Mouse (Mus musculus): ENCODE data around the gene Gdpd1.
"Not testable (repeated sequence)": the region's sequence is repeated elsewhere in the genome, so short reads cannot be mapped to it uniquely, and the experiment has no call there.

Gdpd1 gene

DNA sequence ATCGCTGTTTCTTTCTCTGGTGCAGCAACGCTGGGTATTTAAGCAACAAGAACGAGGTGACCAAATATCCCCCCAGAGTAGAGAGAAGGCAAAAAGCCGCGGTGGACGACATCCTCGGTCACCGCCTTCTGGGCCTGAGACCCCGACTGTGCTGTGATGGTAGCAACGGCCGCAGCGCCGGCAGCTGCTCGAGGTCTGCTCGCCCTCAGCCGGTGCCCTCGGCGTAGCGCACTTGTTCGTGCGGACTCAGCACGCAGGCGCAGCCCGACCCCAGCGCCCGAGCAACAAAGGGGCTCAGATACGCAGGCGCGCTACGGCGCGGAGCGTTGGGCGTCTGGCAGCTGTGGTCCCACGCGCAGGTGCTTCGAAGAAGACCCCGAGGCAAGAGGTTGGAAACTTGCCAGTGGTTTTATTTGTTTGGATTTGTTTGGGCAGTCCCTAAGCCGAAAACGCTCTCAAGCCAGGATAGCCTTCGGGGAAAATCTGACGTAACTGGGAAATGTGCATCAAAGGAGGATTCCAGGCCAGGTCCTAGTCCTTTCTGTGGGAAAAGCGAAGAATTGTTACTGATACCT lies at the start of gene Gdpd1:
Gene Gdpd1, minus strand, starts transcription at position 197 of the 575 bp plus-strand sequence.
- in situ Hi-C loops (cut with MboI, MseI) = no loop called here

DNA sequence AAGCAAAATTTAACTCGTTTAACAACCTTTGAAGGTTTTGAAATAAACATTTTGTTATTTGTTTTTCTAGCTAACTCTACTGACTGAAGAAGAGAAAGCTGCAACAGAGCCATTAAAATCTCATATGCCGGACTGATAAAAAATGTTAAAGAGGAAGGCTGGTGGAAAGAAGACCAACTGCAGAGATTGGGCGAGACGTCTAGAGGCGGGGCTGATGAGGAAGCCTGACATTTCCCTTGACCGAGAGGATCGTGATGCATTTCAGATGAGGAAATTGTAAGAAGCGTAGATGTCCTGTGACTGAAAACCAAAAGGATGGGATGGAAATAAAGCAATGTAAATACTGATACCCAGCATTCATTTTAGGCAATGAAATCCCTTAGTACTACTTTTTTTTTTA lies 48.0 kb upstream of the Gdpd1 start:
- in situ Hi-C loops (cut with MboI, MseI) = loop anchor here (5.0 to 25.0 kb wide), 2 partner anchors 35 to 1465 kb away; partner anchors contain the start of gene Smg8

DNA sequence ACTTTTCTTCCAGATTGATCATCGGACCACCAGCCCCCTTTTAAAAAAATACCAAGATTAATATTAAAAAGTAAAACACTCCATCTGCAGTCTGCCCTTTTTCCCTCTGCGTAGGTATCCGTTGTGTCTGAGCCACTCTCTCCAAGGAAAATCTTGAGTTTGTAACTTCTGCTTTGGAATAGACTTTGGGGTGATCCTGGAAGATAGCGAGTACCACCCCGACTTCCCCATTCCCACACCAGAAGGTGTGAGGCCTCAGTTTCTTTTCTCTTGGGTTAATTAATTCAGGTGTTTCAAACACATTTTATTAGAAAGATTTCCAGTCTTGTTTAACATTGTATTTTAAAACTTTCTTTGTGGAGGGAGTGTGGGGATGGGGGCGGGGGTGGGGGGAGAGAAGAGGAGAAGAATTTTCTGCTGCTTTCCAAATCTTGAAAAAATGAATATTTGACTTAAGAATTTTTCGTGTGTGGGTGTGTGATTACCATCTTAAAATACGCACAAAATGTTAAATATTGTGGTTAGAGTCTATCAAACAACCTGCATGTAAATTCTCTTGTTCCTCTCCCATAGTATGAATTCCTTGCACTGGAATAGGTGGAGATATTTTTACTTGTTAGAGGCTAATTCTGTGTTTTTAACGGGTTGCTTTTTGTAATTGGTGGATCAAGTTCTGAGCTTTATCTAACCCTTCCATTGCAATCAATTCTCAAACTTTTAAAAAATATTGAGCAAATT lies 36.5 kb upstream of the Gdpd1 start:
- in situ Hi-C loops (cut with MboI, MseI) = loop anchor here (25.0 kb wide), 1 partner anchor 1477 kb away; no protein-coding TSS in a partner anchor

DNA sequence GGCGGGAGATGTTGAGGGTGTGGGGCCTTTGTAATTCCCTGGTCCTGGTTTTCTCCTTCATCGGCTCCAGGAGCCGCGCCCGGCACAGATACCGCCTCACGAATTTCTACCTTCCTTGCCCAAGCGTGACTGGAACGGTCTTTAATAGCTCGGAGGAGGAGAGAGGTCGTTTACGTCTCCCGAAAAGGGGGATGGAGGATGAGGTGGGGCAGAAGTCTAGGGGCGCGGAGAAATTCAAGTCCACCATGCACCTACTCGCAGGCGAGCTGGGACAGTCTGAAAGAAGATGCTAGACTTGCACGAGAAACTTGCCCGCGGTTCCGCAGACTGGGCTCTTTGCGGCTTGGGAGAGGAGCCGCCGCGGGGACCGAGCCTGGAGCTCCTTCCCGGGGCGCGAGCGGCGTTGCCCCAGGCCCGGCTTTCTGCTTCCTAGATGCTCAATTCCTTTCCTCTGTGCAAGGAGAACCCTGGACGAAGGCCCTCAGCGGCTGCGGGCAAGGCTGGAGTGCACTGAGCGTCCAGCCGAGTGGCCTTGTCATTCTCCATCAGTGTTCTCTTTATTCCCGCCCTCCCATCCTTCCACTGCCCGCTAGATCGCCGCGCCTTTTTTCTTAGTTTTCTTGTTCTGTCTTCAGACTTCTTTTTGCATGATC lies 35.8 kb upstream of the Gdpd1 start:
- in situ Hi-C loops (cut with MboI, MseI) = loop anchor here (25.0 kb wide), 1 partner anchor 1478 kb away; no protein-coding TSS in a partner anchor

DNA sequence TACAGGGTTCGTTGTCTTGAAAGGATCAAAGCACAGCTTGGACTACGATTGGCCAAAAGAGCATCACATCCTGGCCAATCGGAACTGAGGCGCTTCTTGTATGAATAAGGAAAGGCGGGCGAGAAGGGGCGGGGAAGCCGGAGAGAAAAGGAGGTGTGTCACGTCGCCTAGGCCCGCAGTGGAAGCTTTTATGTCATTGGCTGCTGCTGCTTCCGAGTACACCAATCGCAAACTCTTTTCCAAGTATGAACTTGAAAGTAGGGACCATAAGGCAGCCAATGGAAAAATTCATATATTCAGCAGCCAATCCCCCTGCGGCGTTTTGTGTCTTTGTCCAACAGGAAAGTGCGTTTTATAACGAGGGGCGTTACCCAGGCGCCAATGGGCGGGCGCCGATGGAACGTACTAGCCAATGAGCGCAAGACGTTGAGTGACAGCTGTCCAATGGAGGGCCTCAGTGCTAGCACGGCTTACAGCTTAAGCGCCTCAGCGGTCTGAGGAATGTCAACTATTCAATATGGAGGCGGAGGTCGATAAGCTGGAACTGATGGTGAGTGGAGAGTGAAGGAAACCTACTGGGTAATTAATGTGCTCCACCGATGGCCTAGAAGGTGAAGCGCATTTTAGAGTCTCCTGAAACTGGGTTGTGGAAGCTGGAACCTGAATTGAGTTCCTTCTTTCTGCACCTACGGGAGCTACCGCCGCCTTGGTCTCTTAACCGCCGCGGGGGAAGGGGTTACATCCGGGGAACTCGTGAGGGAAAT lies 35.1 kb upstream of the Gdpd1 start, which contains the start of gene Ska2:
Gene Ska2, plus strand, starts transcription at position 480 of the 764 bp plus-strand sequence.
- in situ Hi-C loops (cut with MboI, MseI) = loop anchor here (25.0 kb wide), 1 partner anchor 1478 kb away; no protein-coding TSS in a partner anchor

DNA sequence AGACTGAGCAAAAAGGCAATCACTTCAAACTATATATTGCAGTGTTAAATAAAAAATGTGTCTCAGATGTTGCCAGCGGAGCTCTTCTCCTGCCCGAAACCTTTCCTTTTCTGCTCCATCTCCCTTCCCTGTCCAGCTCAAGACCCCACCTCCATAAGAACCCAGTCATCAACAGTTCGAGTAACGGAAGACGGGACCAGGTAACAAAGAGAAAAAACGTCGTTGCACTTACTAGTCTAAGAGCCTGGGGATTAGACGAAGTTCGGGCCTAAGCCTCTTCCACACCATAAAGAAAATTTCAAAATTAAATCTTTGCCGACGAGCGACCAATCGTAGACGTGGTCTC lies 34.5 kb upstream of the Gdpd1 start, which contains the start of gene Prr11:
Gene Prr11, minus strand, starts transcription at position 300 of the 346 bp plus-strand sequence.
- in situ Hi-C loops (cut with MboI, MseI) = loop anchor here (25.0 kb wide), 1 partner anchor 1479 kb away; no protein-coding TSS in a partner anchor

DNA sequence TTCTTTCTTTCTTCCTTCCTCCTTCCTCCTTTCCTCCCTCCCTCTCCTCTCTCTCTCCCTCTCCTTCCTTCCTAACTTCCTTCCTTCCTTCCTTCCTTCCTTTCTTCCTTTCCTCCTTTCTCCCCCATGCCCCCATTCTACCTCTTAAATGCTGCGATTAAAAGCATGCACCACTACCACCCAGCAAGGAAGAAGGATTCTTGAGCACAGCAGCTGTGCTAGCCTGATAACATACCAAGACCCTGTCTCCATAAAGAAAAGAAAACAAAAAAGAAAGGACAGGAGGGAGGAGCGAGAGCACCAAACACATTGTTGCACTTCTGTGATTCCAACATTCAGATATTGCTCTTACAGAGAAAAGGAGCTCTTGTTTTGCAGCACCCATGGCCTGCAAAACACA lies 13.3 kb upstream of the Gdpd1 start:
- in situ Hi-C loops (cut with MboI, MseI) = loop anchor here (5.0 kb wide), 1 partner anchor 35 kb away; no protein-coding TSS in a partner anchor

DNA sequence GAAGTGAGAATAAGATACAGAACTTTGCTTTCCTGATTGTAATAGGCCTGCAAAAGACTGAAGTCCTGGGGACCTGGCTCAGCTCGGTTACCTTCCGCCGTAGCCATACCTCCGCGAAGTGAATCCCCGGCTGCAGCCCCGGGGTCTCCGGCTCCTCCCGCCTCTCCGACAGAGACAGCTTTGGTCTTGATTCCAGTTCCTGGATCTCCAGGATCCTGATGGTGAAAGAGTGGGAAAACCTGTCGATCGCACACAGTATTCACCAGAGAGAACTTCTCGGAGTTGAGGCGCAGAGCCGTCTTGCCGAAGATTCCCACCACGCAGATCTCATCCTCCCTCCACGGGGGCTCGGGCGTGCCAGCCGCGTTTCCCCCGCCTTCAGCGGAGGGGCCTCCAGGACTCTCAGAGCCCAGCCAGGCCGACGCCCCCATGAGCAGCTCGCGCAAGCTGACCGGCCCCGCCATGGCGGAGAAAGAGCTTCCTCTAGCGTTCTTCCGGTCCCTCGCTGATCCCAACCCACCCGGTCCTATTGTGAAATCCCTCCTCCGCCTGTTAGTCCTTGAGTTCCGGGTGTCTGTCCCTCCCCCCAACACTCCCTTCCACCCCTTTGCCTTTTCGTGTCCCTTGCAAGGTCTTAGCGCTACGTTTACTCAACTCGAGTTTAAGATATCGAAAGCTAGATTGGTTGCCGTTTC lies 12.6 kb upstream of the Gdpd1 start, which contains the start of gene Smg8:
Gene Smg8, minus strand, starts transcription at position 485 of the 695 bp plus-strand sequence.
- in situ Hi-C loops (cut with MboI, MseI) = loop anchor here (5.0 kb wide), 1 partner anchor 36 kb away; no protein-coding TSS in a partner anchor

DNA sequence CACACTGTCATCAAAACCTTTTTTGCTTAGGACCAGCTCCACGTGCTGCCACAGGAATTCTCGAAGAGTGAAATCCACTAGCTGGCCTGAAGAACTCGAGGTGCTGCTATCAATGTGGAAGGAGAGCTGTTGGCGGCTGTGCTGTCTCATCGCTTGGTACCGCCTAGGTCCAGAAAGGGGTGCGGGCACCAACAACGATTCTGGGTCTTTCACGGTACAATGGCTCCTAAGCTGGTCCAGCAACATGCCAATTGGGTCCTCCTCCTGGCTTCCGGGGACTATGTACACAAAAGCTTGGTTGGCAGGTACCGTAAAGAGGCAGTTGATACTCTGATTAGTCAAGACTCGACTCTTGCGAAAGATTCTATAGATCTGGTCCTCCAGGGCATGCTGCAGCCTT lies 11.6 kb upstream of the Gdpd1 start:
- in situ Hi-C loops (cut with MboI, MseI) = loop anchor here (5.0 kb wide), 1 partner anchor 37 kb away; no protein-coding TSS in a partner anchor

DNA sequence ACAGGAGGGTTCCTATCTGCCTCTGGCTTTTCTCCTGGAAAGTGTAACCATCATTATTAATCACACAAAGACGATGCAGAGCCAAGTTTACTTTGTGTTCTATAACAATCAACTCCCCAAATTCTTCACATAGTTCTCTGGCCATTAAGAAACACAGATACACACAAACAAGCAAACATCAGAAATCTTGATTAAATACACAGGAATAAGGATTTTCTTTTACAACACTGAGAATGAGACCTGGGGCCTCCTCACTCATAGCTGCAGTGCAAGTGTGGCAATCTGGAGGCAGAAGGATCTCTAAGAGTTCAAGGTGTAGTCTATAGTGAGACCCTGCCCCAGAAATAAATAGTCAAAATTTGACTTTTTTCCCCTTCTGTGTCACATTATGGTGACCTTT lies 9.8 kb upstream of the Gdpd1 start:
- in situ Hi-C loops (cut with MboI, MseI) = no loop called here

DNA sequence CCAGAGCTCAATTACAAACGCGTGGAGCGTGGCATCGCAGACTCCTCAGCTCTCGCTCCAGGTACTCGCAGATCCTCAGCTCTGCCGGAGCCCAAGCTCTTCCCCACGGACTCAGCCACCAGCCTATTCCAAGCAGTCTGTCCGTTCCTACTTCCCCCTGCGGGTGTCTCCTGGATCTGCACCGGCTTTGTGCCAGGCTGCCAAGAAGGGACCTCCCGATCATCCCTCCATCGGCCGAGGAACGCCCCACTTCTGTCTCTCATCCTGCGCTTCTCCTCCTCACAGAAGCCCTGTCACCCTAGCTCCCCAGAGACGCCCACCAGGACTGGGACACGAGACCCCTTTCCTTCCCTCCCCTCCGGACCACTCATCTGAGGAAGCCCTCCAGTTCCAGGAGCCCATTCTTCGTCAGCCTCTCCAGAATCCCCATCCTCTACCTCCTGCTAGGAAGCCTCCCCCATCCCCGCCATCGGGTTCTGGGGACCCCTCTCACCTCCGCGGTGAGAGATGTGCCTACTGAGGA lies 458 bp downstream of the Gdpd1 start:
- in situ Hi-C loops (cut with MboI, MseI) = no loop called here

DNA sequence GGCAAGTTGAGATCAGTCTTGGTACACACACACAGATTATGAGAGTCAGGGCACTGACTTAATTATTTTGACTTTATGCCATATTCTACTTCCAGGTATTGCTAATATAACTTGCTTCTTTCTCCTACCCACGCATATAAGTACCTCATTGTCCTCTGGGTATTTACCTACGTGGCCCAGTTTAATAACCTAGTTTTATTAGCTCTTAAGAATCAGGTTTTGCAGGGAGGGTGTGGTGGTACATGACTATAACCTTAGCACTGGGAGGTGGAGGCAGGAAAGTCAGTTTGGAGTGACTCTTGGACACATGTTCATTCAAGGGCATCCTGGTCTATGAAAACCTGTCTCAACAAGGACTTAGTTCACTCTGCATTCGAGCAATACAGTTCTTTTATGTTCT lies 11.8 kb downstream of the Gdpd1 start:
- in situ Hi-C loops (cut with MboI, MseI) = no loop called here

DNA sequence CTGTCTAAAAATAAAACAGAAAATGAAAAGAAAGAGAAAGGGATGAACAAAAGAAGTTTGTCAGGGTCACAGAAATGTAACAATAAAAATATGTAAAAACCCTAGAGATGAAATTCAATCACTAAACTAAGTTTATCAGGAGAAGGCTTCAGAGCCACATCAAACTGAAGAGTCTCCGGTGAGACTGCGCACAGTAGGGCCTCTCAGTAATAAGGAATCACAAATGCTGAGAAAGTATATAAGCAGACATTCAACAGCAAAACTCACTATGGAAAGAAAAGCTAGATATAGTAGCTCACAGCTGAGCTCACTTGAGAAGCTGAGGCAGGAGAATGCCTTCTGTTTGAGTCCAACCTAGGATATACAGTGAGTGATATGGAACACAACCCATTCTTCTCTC lies 13.5 kb downstream of the Gdpd1 start:
- in situ Hi-C loops (cut with MboI, MseI) = no loop called here

DNA sequence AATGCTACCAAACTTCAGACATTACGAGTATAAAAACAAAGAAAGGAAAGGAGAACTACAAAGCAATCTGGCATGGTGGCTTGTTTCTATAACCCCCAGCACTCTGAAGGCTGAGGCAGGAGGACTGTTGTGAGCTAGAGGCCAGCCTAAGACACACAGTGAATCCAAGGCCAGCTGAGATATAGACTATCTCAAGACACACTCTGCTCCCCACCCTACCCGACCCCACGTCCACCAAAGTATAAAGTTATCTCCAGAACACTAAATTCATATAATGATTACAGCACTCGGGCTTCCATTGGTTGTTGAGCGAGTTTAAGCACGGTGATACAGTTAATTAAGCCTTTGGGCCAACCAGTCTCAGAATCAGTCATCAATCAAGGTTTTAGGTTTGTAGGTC lies 17.6 kb downstream of the Gdpd1 start:
- in situ Hi-C loops (cut with MboI, MseI) = no loop called here

DNA sequence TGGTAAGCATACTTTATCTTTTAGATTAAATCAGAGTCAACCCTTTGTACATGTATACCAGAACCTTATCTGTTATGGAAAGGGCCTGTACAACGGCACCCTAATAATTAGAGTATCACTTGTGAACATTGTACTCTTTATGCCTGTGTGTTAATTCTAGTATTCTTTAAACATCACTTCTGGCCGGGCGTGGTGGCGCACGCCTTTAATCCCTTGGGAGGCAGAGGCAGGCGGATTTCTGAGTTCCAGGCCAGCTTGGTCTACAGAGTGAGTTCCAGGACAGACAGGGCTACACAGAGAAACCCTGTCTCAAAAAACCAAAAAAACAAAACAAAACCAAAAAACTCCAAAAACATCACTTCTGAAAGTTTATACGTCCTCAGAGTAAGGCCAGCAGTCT lies 25.0 kb downstream of the Gdpd1 start:
- in situ Hi-C loops (cut with MboI, MseI) = not testable (repeated sequence)

DNA sequence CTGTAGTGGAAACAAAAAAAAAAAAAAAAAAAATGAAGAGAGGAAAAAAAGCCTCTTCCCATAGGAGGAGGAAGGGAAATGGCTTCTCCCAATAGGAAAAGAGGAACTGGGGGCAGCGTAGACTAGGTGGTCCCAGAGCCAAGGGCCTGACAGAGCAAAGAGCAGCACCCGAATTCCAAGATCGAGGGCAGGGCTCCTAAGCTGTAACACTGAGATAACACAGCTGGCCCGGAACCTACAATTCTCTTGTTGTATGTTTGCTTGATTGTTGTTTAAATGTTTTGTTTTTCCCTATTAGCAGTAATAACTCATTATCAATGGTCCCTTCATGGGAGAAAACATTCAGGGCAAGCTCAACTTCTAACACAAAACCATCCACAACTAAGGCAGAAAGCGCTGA lies 26.9 kb downstream of the Gdpd1 start:
- in situ Hi-C loops (cut with MboI, MseI) = no loop called here

DNA sequence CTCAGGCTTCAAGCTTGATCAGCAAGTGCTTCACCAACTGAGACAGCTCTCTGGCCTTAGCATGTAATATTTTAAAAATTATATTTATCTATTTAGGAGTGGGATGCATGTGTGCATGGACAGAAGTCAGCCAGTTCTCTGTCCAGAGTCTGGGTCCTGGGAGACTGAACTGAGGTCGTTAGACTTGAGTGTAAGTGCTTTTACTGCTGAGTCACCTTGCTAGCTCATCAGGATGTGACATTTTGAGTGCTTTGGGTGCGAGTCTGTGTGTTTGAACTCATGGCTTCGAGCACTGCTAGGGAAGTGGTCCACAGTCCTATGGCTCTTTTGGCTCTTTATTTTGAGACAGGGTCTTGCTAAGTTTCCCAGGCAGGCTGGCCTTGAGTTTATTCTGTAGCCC lies 30.8 kb downstream of the Gdpd1 start:
- in situ Hi-C loops (cut with MboI, MseI) = no loop called here

DNA sequence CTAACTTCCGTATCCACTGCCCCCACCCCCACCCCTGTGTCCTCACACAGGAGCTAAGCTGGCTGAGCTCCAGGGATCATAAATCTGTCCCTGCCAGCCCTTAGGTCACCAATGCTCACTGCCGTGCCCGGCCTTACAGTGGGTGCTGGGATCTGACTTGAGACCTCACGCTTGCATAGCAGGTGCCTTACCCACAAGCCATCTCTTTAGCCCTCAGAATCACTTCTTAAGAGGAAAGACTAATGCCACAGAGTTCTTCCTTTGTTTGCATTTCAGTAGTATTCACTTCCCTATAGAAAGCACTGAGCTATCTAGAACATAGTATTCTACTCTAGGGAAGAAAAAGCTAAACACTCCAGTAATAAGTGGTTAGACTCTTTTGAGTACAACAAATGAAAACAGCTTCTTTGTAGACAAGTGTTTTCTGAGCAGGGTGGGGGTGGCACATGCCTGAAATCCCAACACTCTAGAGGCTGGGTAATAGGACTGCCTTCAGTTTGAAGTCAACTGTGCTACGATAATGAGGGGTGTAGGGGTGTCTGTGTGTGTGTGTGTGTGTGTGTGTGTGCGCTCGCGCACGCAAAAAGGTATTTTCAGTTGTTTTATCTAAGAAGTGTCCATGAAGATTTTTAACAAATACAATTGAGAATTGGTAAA lies 34.4 kb downstream of the Gdpd1 start:
- in situ Hi-C loops (cut with MboI, MseI) = no loop called here

DNA sequence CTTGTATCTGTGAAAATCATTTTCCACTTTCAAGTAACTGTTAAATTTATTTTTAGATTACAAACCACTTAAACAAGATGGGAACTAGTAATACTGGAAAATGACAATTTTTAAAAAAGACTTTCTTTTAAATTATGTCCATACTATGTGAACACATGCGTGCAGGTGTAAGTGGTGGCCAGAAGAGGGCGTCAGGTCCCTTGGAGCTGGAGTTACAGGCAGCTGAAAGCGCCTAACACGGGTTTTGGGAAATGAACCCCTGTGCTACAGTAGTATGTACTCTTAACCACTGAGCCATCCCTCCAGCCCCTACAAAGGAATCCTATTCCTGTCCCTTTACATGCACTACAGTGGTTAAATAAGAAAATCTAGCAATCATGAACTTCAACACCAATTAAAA lies 37.7 kb downstream of the Gdpd1 start:
- in situ Hi-C loops (cut with MboI, MseI) = no loop called here

DNA sequence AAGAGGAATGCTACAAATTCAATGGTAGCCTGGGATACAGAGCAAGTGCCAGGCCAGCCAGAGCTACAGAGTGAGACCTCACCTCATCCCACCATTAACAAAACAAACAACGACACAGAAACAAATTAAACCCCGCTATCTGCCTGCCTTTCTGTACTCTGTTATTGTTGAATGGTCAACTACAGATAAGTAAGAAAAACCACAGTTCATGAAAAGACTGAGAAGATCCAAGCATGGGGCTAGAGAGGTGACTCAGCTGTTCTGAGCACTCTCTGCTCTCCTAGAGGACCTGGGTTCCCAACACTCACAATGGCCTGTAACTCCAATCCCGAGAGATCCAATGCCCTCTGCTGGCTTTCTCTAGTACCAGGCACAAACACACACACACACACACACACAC lies 45.6 kb downstream of the Gdpd1 start:
- in situ Hi-C loops (cut with MboI, MseI) = no loop called here

Measured in T-helper 2 cell (primary cell).